Mouse (Mus musculus) fibroblast of lung, adult 2 months (primary cell): ENCODE results near the gene Elof1.
"Not testable (repeated sequence)": the region's sequence is repeated elsewhere in the genome, so short reads cannot be mapped to it uniquely, and the experiment has no call there.

ENCODE experiments used
- DNase-seq: peaks from one replicate; pipeline ENCODE4 v3.0.0-alpha.2; 2011; ENCODE audit warnings: low read depth

Elof1 gene

GRCm38 (mm10) chr9:22092746-22093145 is 24.2 kb downstream of the Elof1 start:
- no peak for DNase-seq

GRCm38 (mm10) chr9:22089986-22090385 is 27.0 kb downstream of the Elof1 start:
- no peak for DNase-seq

GRCm38 (mm10) chr9:22089281-22089680 is 27.7 kb downstream of the Elof1 start:
- no peak for DNase-seq

GRCm38 (mm10) chr9:22087034-22087618 is 29.8 kb downstream of the Elof1 start:
- no peak for DNase-seq

GRCm38 (mm10) chr9:22086012-22086411 is 31.0 kb downstream of the Elof1 start:
- DNase-seq, result no peak

- DNase-seq, result peak; percentile 98
These were observed 31.7 kb downstream of the Elof1 start, which contains the start of gene Ecsit for GRCm38 (mm10) chr9:22085022-22085834. TSS of gene Ecsit (minus strand) at chr9:22085438.

- no peak for DNase-seq
These were observed 32.3 kb downstream of the Elof1 start for GRCm38 (mm10) chr9:22084667-22085021.

- no peak for DNase-seq
These were observed 40.7 kb downstream of the Elof1 start for GRCm38 (mm10) chr9:22076223-22076622.

- DNase-seq, result not testable (repeated sequence)
These were observed 41.2 kb downstream of the Elof1 start for GRCm38 (mm10) chr9:22075778-22076177.

GRCm38 (mm10) chr9:22072276-22072675 is 44.7 kb downstream of the Elof1 start:
- no peak for DNase-seq

GRCm38 (mm10) chr9:22070791-22071573 is 46.0 kb downstream of the Elof1 start, which contains the start of the genes Gm49318 and Zfp653:
TSS of gene Gm49318 (minus strand) at chr9:22071259.
TSS of gene Zfp653 (minus strand) at chr9:22071376.
- DNase-seq, result peak; percentile 94

- DNase-seq, result no peak
These were observed 47.0 kb downstream of the Elof1 start for GRCm38 (mm10) chr9:22069881-22070553.

- no peak for DNase-seq
These were observed 49.8 kb downstream of the Elof1 start for GRCm38 (mm10) chr9:22067195-22067594.

- DNase-seq, result no peak
These were observed 50.5 kb downstream of the Elof1 start for GRCm38 (mm10) chr9:22066433-22066832.

GRCm38 (mm10) chr9:22065642-22066041 is 51.3 kb downstream of the Elof1 start:
- DNase-seq, result no peak

GRCm38 (mm10) chr9:22064341-22064740 is 52.6 kb downstream of the Elof1 start:
- DNase-seq, result no peak
